Mouse (Mus musculus): ENCODE measurements around the gene Susd3. TPM values are rescaled to one million over a fixed set of nuclear protein-coding genes. Genes with fewer than 3 reads are reported as not detected.

The Susd3 gene
- polyA plus RNA-seq, 1 experiment from 2014 or later, result 1.2 TPM

- H3K27me3 ChIP-seq (replicated peaks; ENCODE audit: control insufficient read depth, insufficient read depth, low read length), result no peaks in the 10 kb centered on the region
- no peaks in the 10 kb centered on the region; the same call in 1 of the 2 replicates for H3K36me3 ChIP-seq (ENCODE audit: control insufficient read depth, insufficient read depth, low read length)
- 98% methylated on average over 2 of the region's 2 CpGs for WGBS
- H3K9ac ChIP-seq (ENCODE audit: low read depth, low read length), result no peak overlapping the region
- H3K9me3 ChIP-seq (ENCODE audit: control insufficient read depth, low read length), result no peaks in the 10 kb centered on the region
- H3K27ac ChIP-seq (ENCODE audit: low read length), result no peak overlapping the region
- no peak for ATAC-seq
- no peak overlapping the region for H3K4me2 ChIP-seq (ENCODE audit: low read depth, low read length)
- H3K4me3 ChIP-seq (ENCODE audit: low read length), result no peak overlapping the region
- H3K4me1 ChIP-seq (ENCODE audit: control insufficient read depth, insufficient read depth, low read length), result peaks cover 3% of the 10 kb centered on the region; the same call in 1 of the 2 replicates
Observed at GRCm38 (mm10) chr13:49206341-49206740, 42.2 kb downstream of the Susd3 start.

- peaks cover 3% of the 10 kb centered on the region; the same call in 1 of the 2 replicates for H3K4me1 ChIP-seq (ENCODE audit: control insufficient read depth, insufficient read depth, low read length)
- H3K36me3 ChIP-seq (ENCODE audit: control insufficient read depth, insufficient read depth, low read length), result no peaks in the 10 kb centered on the region; the same call in 1 of the 2 replicates
- no peak overlapping the region for H3K27ac ChIP-seq (ENCODE audit: low read length)
- WGBS, result 48% methylated on average over 13 of the region's 13 CpGs
- no peak overlapping the region for H3K4me3 ChIP-seq (ENCODE audit: low read length)
- no peaks in the 10 kb centered on the region for H3K9me3 ChIP-seq (ENCODE audit: control insufficient read depth, low read length)
- H3K9ac ChIP-seq (ENCODE audit: low read depth, low read length), result no peak overlapping the region
- no peak overlapping the region for H3K4me2 ChIP-seq (ENCODE audit: low read depth, low read length)
- no peaks in the 10 kb centered on the region for H3K27me3 ChIP-seq (replicated peaks; ENCODE audit: control insufficient read depth, insufficient read depth, low read length)
- ATAC-seq, result peak; percentile 61
Observed at GRCm38 (mm10) chr13:49205381-49205998, 43.0 kb downstream of the Susd3 start.

GRCm38 (mm10) chr13:49202556-49202955 lies 46.0 kb downstream of the Susd3 start:
- H3K36me3 ChIP-seq (ENCODE audit: control insufficient read depth, insufficient read depth, low read length), result no peaks in the 10 kb centered on the region; the same call in 1 of the 2 replicates
- H3K9ac ChIP-seq (ENCODE audit: low read depth, low read length), result no peak overlapping the region
- no peaks in the 10 kb centered on the region for H3K9me3 ChIP-seq (ENCODE audit: control insufficient read depth, low read length)
- H3K4me2 ChIP-seq (ENCODE audit: low read depth, low read length), result no peak overlapping the region
- H3K4me1 ChIP-seq (ENCODE audit: control insufficient read depth, insufficient read depth, low read length), result peaks cover 3% of the 10 kb centered on the region; the same call in 1 of the 2 replicates
- WGBS, result 95% methylated on average over 7 of the region's 7 CpGs
- no peak overlapping the region for H3K27ac ChIP-seq (ENCODE audit: low read length)
- no peak for ATAC-seq
- no peak overlapping the region for H3K4me3 ChIP-seq (ENCODE audit: low read length)
- no peaks in the 10 kb centered on the region for H3K27me3 ChIP-seq (replicated peaks; ENCODE audit: control insufficient read depth, insufficient read depth, low read length)

GRCm38 (mm10) chr13:49200688-49201087 lies 47.8 kb downstream of the Susd3 start:
- H3K4me1 ChIP-seq (ENCODE audit: control insufficient read depth, insufficient read depth, low read length), result peaks cover 3% of the 10 kb centered on the region; the same call in 1 of the 2 replicates
- no peak overlapping the region for H3K27ac ChIP-seq (ENCODE audit: low read length)
- H3K4me3 ChIP-seq (ENCODE audit: low read length), result no peak overlapping the region
- no peak overlapping the region for H3K9ac ChIP-seq (ENCODE audit: low read depth, low read length)
- no peaks in the 10 kb centered on the region for H3K27me3 ChIP-seq (replicated peaks; ENCODE audit: control insufficient read depth, insufficient read depth, low read length)
- ATAC-seq, result no peak
- H3K9me3 ChIP-seq (ENCODE audit: control insufficient read depth, low read length), result no peaks in the 10 kb centered on the region
- no peak overlapping the region for H3K4me2 ChIP-seq (ENCODE audit: low read depth, low read length)
- no peaks in the 10 kb centered on the region; the same call in 1 of the 2 replicates for H3K36me3 ChIP-seq (ENCODE audit: control insufficient read depth, insufficient read depth, low read length)
- 86% methylated on average over 13 of the region's 13 CpGs for WGBS

DNA sequence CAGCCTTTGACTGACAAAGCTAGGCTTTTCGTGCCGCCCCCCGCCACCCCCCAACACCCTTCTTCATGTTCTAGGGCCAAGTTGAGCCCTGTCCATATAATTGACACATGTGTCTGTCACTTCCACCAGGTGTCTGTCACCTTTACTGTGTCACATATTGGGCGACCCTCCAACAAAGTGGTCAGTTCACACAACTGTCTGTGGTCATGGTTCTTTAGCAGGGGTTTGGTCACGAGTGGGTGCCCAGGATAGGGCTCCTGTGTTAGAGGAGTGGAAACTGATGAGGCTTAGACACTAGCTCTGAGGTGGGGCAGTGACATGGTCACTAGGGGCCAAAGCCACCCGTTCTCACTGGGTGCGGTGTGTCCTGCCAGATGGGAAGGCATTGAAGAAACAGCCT lies 48.6 kb downstream of the Susd3 start:
- no peak for ATAC-seq
- Histone ChIP-seq H3K4me1 (ENCODE audit: control insufficient read depth, insufficient read depth, low read length) (no peaks in the 10 kb centered on the region), H3K27ac (ENCODE audit: low read length) (no peak overlapping the region), H3K4me3 (ENCODE audit: low read length) (no peak overlapping the region), H3K36me3 (ENCODE audit: control insufficient read depth, insufficient read depth, low read length) (no peaks in the 10 kb centered on the region; the same call in 1 of the 2 replicates), H3K27me3 (replicated peaks; ENCODE audit: control insufficient read depth, insufficient read depth, low read length) (no peaks in the 10 kb centered on the region), H3K9me3 (ENCODE audit: control insufficient read depth, low read length) (no peaks in the 10 kb centered on the region), H3K4me2 (ENCODE audit: low read depth, low read length) (no peak overlapping the region), H3K9ac (ENCODE audit: low read depth, low read length) (no peak overlapping the region)
- WGBS, result 97% methylated on average over 7 of the region's 7 CpGs

DNA sequence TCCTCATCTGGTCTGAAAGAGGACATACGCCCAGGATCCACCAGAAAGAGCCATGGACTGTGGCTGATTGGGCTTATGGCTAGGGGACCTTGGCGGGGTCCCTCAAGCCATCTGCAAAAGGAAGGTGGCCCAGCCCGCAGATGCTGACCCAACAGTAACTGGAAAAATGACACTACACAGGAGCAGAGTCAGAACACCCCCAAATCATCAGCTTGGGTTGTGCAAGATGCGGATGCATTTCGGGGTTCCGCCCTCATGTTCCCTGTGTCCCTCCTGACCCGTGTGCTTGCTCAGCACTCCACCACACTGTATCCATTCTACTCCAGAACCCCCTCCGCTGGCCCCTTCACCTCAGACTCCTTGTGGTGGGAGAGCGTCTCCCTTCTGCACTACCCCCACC lies 49.8 kb downstream of the Susd3 start:
- no peak overlapping the region for H3K4me3 ChIP-seq (ENCODE audit: low read length)
- H3K4me2 ChIP-seq (ENCODE audit: low read depth, low read length), result no peak overlapping the region
- H3K9me3 ChIP-seq (ENCODE audit: control insufficient read depth, low read length), result no peaks in the 10 kb centered on the region
- H3K27ac ChIP-seq (ENCODE audit: low read length), result no peak overlapping the region
- WGBS, result 92% methylated on average over 9 of the region's 9 CpGs
- no peak overlapping the region for H3K9ac ChIP-seq (ENCODE audit: low read depth, low read length)
- no peaks in the 10 kb centered on the region; the same call in 1 of the 2 replicates for H3K36me3 ChIP-seq (ENCODE audit: control insufficient read depth, insufficient read depth, low read length)
- ATAC-seq, result no peak
- H3K27me3 ChIP-seq (replicated peaks; ENCODE audit: control insufficient read depth, insufficient read depth, low read length), result no peaks in the 10 kb centered on the region
- H3K4me1 ChIP-seq (ENCODE audit: control insufficient read depth, insufficient read depth, low read length), result no peaks in the 10 kb centered on the region

GRCm38 (mm10) chr13:49196766-49197165 lies 51.7 kb downstream of the Susd3 start:
- no peaks in the 10 kb centered on the region for H3K27me3 ChIP-seq (replicated peaks; ENCODE audit: control insufficient read depth, insufficient read depth, low read length)
- WGBS, result 79% methylated on average over 6 of the region's 6 CpGs
- no peaks in the 10 kb centered on the region for H3K9me3 ChIP-seq (ENCODE audit: control insufficient read depth, low read length)
- ATAC-seq, result 0 out of 2 replicates have a peak, but pooled peaks have one; percentile 7
- no peaks in the 10 kb centered on the region for H3K36me3 ChIP-seq (ENCODE audit: control insufficient read depth, insufficient read depth, low read length)
- H3K4me1 ChIP-seq (ENCODE audit: control insufficient read depth, insufficient read depth, low read length), result peaks cover 7% of the 10 kb centered on the region
- no peak overlapping the region for H3K27ac ChIP-seq (ENCODE audit: low read length)
- no peak overlapping the region for H3K4me2 ChIP-seq (ENCODE audit: low read depth, low read length)
- no peak overlapping the region for H3K9ac ChIP-seq (ENCODE audit: low read depth, low read length)
- H3K4me3 ChIP-seq (ENCODE audit: low read length), result no peak overlapping the region

DNA sequence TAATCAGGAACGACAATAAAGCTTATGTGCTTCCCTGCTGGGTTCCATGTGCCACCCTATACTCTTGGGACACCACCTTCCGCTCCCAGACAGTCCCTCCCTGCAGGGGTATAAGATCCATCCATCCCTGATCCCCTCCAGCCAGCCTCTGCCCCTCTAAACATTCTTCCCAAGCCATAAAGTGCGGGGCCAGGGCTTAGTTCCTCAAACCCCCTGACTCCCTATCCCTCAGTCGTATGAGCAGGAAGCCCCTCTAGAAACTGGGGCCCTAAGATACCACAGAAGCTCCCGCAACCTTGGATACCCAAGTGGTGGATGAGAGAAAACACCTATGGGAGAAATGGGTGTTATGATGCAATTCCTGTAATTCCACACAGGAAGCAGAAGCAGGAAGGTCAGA lies 52.3 kb downstream of the Susd3 start:
- Histone ChIP-seq H3K9ac (ENCODE audit: low read depth, low read length) (no peak overlapping the region), H3K4me3 (ENCODE audit: low read length) (no peak overlapping the region), H3K4me2 (ENCODE audit: low read depth, low read length) (no peak overlapping the region), H3K4me1 (ENCODE audit: control insufficient read depth, insufficient read depth, low read length) (peaks cover 13% of the 10 kb centered on the region), H3K9me3 (ENCODE audit: control insufficient read depth, low read length) (no peaks in the 10 kb centered on the region), H3K27ac (ENCODE audit: low read length) (no peak overlapping the region), H3K27me3 (replicated peaks; ENCODE audit: control insufficient read depth, insufficient read depth, low read length) (no peaks in the 10 kb centered on the region), H3K36me3 (ENCODE audit: control insufficient read depth, insufficient read depth, low read length) (no peaks in the 10 kb centered on the region)
- WGBS, result 80% methylated on average over 5 of the region's 5 CpGs
- ATAC-seq, result no peak

- H3K36me3 ChIP-seq (ENCODE audit: control insufficient read depth, insufficient read depth, low read length), result no peaks in the 10 kb centered on the region
- no peak overlapping the region for H3K4me2 ChIP-seq (ENCODE audit: low read depth, low read length)
- peaks cover 18% of the 10 kb centered on the region for H3K4me1 ChIP-seq (ENCODE audit: control insufficient read depth, insufficient read depth, low read length)
- H3K9ac ChIP-seq (ENCODE audit: low read depth, low read length), result no peak overlapping the region
- no peak overlapping the region for H3K4me3 ChIP-seq (ENCODE audit: low read length)
- no peak overlapping the region for H3K27ac ChIP-seq (ENCODE audit: low read length)
- no peaks in the 10 kb centered on the region for H3K9me3 ChIP-seq (ENCODE audit: control insufficient read depth, low read length)
- 94% methylated on average over 7 of the region's 7 CpGs for WGBS
- no peaks in the 10 kb centered on the region for H3K27me3 ChIP-seq (replicated peaks; ENCODE audit: control insufficient read depth, insufficient read depth, low read length)
- no peak for ATAC-seq
Observed at GRCm38 (mm10) chr13:49195651-49196050, 52.9 kb downstream of the Susd3 start.

- no peak overlapping the region for H3K9ac ChIP-seq (ENCODE audit: low read depth, low read length)
- no peaks in the 10 kb centered on the region for H3K9me3 ChIP-seq (ENCODE audit: control insufficient read depth, low read length)
- 92% methylated on average over 13 of the region's 13 CpGs for WGBS
- peaks cover 27% of the 10 kb centered on the region for H3K4me1 ChIP-seq (ENCODE audit: control insufficient read depth, insufficient read depth, low read length)
- ATAC-seq, result no peak
- no peak overlapping the region for H3K27ac ChIP-seq (ENCODE audit: low read length)
- no peak overlapping the region for H3K4me2 ChIP-seq (ENCODE audit: low read depth, low read length)
- no peaks in the 10 kb centered on the region for H3K36me3 ChIP-seq (ENCODE audit: control insufficient read depth, insufficient read depth, low read length)
- no peaks in the 10 kb centered on the region for H3K27me3 ChIP-seq (replicated peaks; ENCODE audit: control insufficient read depth, insufficient read depth, low read length)
- H3K4me3 ChIP-seq (ENCODE audit: low read length), result no peak overlapping the region
Observed at GRCm38 (mm10) chr13:49194811-49195210, 53.7 kb downstream of the Susd3 start.
